Mouse (Mus musculus) heart, embryonic 14.5 days (tissue): ENCODE data around the gene Rfx8. TPM values are rescaled to one million over a fixed set of nuclear protein-coding genes. Genes with fewer than 3 reads are reported as not detected.

Source experiments
- ATAC-seq: fragments of 200-750 bp; cut with Nextera tagmentation; 2 replicates; pipeline ENCODE4 v1.8.0; 2017; ENCODE audit warnings: low read depth, moderate TSS enrichment; ENCODE audit not compliant: insufficient number of reproducible peaks, insufficient read depth, low FRiP score
- H3K27ac ChIP-seq, 2 experiments: fragments of 200-500 bp in 1 of 2; fragments of 300-500 bp in 1 of 2; sonication (generic) in 1 of 2; replicated peaks in 1 of 2; 2 replicates each; pipeline ENCODE4 v1.5.1; 2012 to 2014; ENCODE audit warnings: low read depth in 2 of 2, low read length in 2 of 2, control low read depth in 1 of 2, mild to moderate bottlenecking in 1 of 2, mixed read lengths in 1 of 2; ENCODE audit not compliant: control insufficient read depth in 1 of 2, insufficient read depth in 1 of 2
- H3K27me3 ChIP-seq: fragments of 300-500 bp; sonication (generic); 2 replicates; pipeline ENCODE4 v1.6.1; 2014; ENCODE audit warnings: mild to moderate bottlenecking, low read length, control low read depth; ENCODE audit not compliant: control insufficient read depth, insufficient read depth
- H3K36me3 ChIP-seq: fragments of 300-500 bp; sonication (generic); 2 replicates; pipeline ENCODE4 v1.6.1; 2014; ENCODE audit warnings: mild to moderate bottlenecking, control low read depth, low read length, mixed read lengths; ENCODE audit not compliant: control insufficient read depth, insufficient read depth
- H3K4me1 ChIP-seq, 2 experiments: fragments of 200-500 bp in 1 of 2; fragments of 300-500 bp in 1 of 2; sonication (generic) in 1 of 2; 2 replicates each; pipeline ENCODE4 v1.6.1; 2012 to 2014; ENCODE audit warnings: low read length in 2 of 2, control low read depth in 1 of 2, mixed read lengths in 1 of 2; ENCODE audit not compliant: control insufficient read depth in 2 of 2, insufficient read depth in 2 of 2
- H3K4me2 ChIP-seq: fragments of 300-500 bp; sonication (generic); 2 replicates; pipeline ENCODE4 v1.6.1; 2014; ENCODE audit warnings: mild to moderate bottlenecking, low read length
- H3K4me3 ChIP-seq, 2 experiments: fragments of 200-500 bp in 1 of 2; fragments of 300-500 bp in 1 of 2; sonication (generic) in 1 of 2; 2 replicates each; pipeline ENCODE4 v1.5.1; 2012 to 2014; ENCODE audit warnings: low read length in 2 of 2, mild to moderate bottlenecking in 2 of 2, control low read depth in 1 of 2, low read depth in 1 of 2, moderate library complexity in 1 of 2; ENCODE audit not compliant: control insufficient read depth in 1 of 2, insufficient read depth in 1 of 2
- H3K9ac ChIP-seq: fragments of 300-500 bp; sonication (generic); 2 replicates; pipeline ENCODE4 v1.6.1; 2014; ENCODE audit warnings: mild to moderate bottlenecking, low read length
- H3K9me3 ChIP-seq: fragments of 300-500 bp; sonication (generic); 2 replicates; pipeline ENCODE4 v1.6.1; 2016; ENCODE audit warnings: low read length, control low read depth; ENCODE audit not compliant: control insufficient read depth
- WGBS: fragments of 180-500 bp; shearing (Covaris S2); extraction: QIAGEN DNeasy Blood & Tissue Kit; methylation state at CpG from one replicate; pipeline ENCODE4 v1.1.7; 2014; 5-methylcytosine and 5-hydroxymethylcytosine counted together
- polyA plus RNA-seq: library from polyadenylated mRNA; unstranded; fragments of >200 nt; fragmentation: Nextera tagmentation; extraction: Ambion mirVana; gene quantifications from 2 replicates; pipeline ENCODE4 v1.2.1, GENCODE M21; 2014

Gene Rfx8
- polyA plus RNA-seq, 1 experiment from 2014 or later: 1.7 TPM

- H3K4me3 ChIP-seq: no peak overlapping the region
- H3K9ac ChIP-seq: no peak overlapping the region
- ATAC-seq: no peak
- H3K27ac ChIP-seq: no peak overlapping the region
- WGBS: 66% methylated on average over 4 of the region's 4 CpGs
- H3K4me2 ChIP-seq: no peak overlapping the region
- no peaks in the 10 kb centered on the region for H3K36me3 ChIP-seq
- H3K9me3 ChIP-seq: no peaks in the 10 kb centered on the region
- H3K4me1 ChIP-seq: peaks cover 5 to 10% of the 10 kb centered on the region in 2 experiments; a peak in 3 of 4 replicates
- H3K27me3 ChIP-seq: peaks cover 33% of the 10 kb centered on the region
These were observed 67.8 kb downstream of the Rfx8 start for GRCm38 (mm10) chr1:39653028-39653427.

GRCm38 (mm10) chr1:39651241-39651548 lies 69.6 kb downstream of the Rfx8 start, which contains the start of gene Creg2:
Gene Creg2 (minus strand): TSS chr1:39651474.
- no peaks in the 10 kb centered on the region for H3K9me3 ChIP-seq
- ATAC-seq: no peak
- H3K4me2 ChIP-seq: peak within 1 kb of the TSS; percentile 98
- peaks cover 7 to 10% of the 10 kb centered on the region in 2 experiments; a peak in 3 of 4 replicates for H3K4me1 ChIP-seq
- peak within 1 kb of the TSS; percentile 45; the same call in 1 of the 2 replicates for H3K9ac ChIP-seq
- no peak within 1 kb of the TSS for H3K27ac ChIP-seq
- 36% methylated on average over 9 of the region's 9 CpGs for WGBS
- H3K27me3 ChIP-seq: peaks cover 39% of the 10 kb centered on the region
- H3K36me3 ChIP-seq: no peaks in the 10 kb centered on the region
- H3K4me3 ChIP-seq: peak within 1 kb of the TSS; percentile 47 to 51

GRCm38 (mm10) chr1:39650435-39651240 lies 70.2 kb downstream of the Rfx8 start:
- H3K36me3 ChIP-seq: no peaks in the 10 kb centered on the region
- peaks cover 39% of the 10 kb centered on the region for H3K27me3 ChIP-seq
- H3K4me2 ChIP-seq: peak overlapping the region; percentile 98
- H3K27ac ChIP-seq: no peak overlapping the region
- 0 out of 2 replicates have a peak, but pooled peaks have one; percentile 35 for ATAC-seq
- H3K4me3 ChIP-seq: peak overlapping the region; percentile 47 to 51
- 1% methylated on average over 73 of the region's 73 CpGs for WGBS
- H3K9me3 ChIP-seq: no peaks in the 10 kb centered on the region
- H3K4me1 ChIP-seq: peaks cover 7 to 10% of the 10 kb centered on the region in 2 experiments; a peak in 3 of 4 replicates
- peak overlapping the region; percentile 45; the same call in 1 of the 2 replicates for H3K9ac ChIP-seq

- Histone ChIP-seq H3K27me3 (peaks cover 39% of the 10 kb centered on the region), H3K9ac (peak overlapping the region; percentile 45; the same call in 1 of the 2 replicates), H3K4me3 (peak overlapping the region; percentile 47 to 51), H3K9me3 (no peaks in the 10 kb centered on the region), H3K4me2 (peak overlapping the region; percentile 98), H3K36me3 (no peaks in the 10 kb centered on the region), H3K27ac (no peak overlapping the region), H3K4me1 (peaks cover 7 to 10% of the 10 kb centered on the region in 2 experiments; a peak in 3 of 4 replicates)
- 19% methylated on average over 17 of the region's 17 CpGs for WGBS
- ATAC-seq: no peak
These were observed 70.9 kb downstream of the Rfx8 start for GRCm38 (mm10) chr1:39649691-39650434.

- H3K27me3 ChIP-seq: peaks cover 39% of the 10 kb centered on the region
- WGBS: 86% methylated on average over 7 of the region's 7 CpGs
- H3K9ac ChIP-seq: no peak overlapping the region
These were observed 72.2 kb downstream of the Rfx8 start for GRCm38 (mm10) chr1:39648584-39648983.

GRCm38 (mm10) chr1:39645905-39646759 lies 74.7 kb downstream of the Rfx8 start:
- H3K9me3 ChIP-seq: no peaks in the 10 kb centered on the region; the same call in 1 of the 2 replicates
- no peak for ATAC-seq
- WGBS: 52% methylated on average over 8 of the region's 8 CpGs

More at GRCm38 (mm10) chr1:39648584-39648983, 72.2 kb downstream of the Rfx8 start:
- no peak overlapping the region for H3K4me2 ChIP-seq
- H3K9me3 ChIP-seq: no peaks in the 10 kb centered on the region
- peaks cover 7 to 10% of the 10 kb centered on the region in 2 experiments; a peak in 3 of 4 replicates for H3K4me1 ChIP-seq
- no peak overlapping the region for H3K4me3 ChIP-seq
- H3K27ac ChIP-seq: no peak overlapping the region
- ATAC-seq: no peak
- H3K36me3 ChIP-seq: no peaks in the 10 kb centered on the region

GRCm38 (mm10) chr1:39644333-39644732 lies 76.5 kb downstream of the Rfx8 start:
- no peak overlapping the region for H3K4me3 ChIP-seq
- H3K9me3 ChIP-seq: no peaks in the 10 kb centered on the region; the same call in 1 of the 2 replicates
- no peak overlapping the region for H3K4me2 ChIP-seq
- H3K36me3 ChIP-seq: no peaks in the 10 kb centered on the region
- H3K9ac ChIP-seq: no peak overlapping the region
- H3K4me1 ChIP-seq: peaks cover 0 to 2% of the 10 kb centered on the region in 2 experiments; a peak in 1 of 4 replicates
- WGBS: 35% methylated on average over 1 of the region's 1 CpGs
- H3K27ac ChIP-seq: no peak overlapping the region
- no peak for ATAC-seq
- H3K27me3 ChIP-seq: peaks cover 17% of the 10 kb centered on the region

More at GRCm38 (mm10) chr1:39645905-39646759, 74.7 kb downstream of the Rfx8 start:
- H3K27ac ChIP-seq: no peak overlapping the region
- H3K4me3 ChIP-seq: no peak overlapping the region
- peaks cover 27% of the 10 kb centered on the region for H3K27me3 ChIP-seq
- peaks cover 6 to 9% of the 10 kb centered on the region in 2 experiments; a peak in 3 of 4 replicates for H3K4me1 ChIP-seq
- no peak overlapping the region for H3K9ac ChIP-seq
- no peaks in the 10 kb centered on the region for H3K36me3 ChIP-seq
- H3K4me2 ChIP-seq: no peak overlapping the region
